Mouse (Mus musculus) forebrain, embryonic 10.5 days (tissue): ENCODE results near the gene Topors. TPM values are rescaled to one million over a fixed set of nuclear protein-coding genes. Genes with fewer than 3 reads are reported as not detected.

Experiments used
- DNase-seq: peaks from one replicate; pipeline ENCODE4 v3.0.0-alpha.2; 2017; ENCODE audit warnings: low spot score; ENCODE audit errors: extremely low spot score
- H3K27ac ChIP-seq: fragments of 300-500 bp; sonication (generic); 2 replicates; pipeline ENCODE4 v1.5.1; 2016; ENCODE audit warnings: mild to moderate bottlenecking
- H3K27me3 ChIP-seq: fragments of 300-500 bp; sonication (generic); 2 replicates; pipeline ENCODE4 v1.6.1; 2016; ENCODE audit warnings: mild to moderate bottlenecking; ENCODE audit not compliant: poor library complexity, severe bottlenecking
- H3K36me3 ChIP-seq: fragments of 300-500 bp; sonication (generic); replicated peaks from 2 replicates; pipeline ENCODE4 v1.6.1; 2016; ENCODE audit warnings: mild to moderate bottlenecking, moderate library complexity
- H3K4me1 ChIP-seq: fragments of 300-500 bp; sonication (generic); 2 replicates; pipeline ENCODE4 v1.6.1; 2016
- H3K4me3 ChIP-seq: fragments of 300-500 bp; sonication (generic); 2 replicates; pipeline ENCODE4 v1.5.1; 2016; ENCODE audit warnings: mild to moderate bottlenecking, moderate library complexity
- H3K9me3 ChIP-seq: fragments of 300-500 bp; sonication (generic); 2 replicates; pipeline ENCODE4 v1.6.1; 2016; ENCODE audit warnings: mild to moderate bottlenecking, moderate library complexity
- WGBS: fragments of 180-500 bp; shearing (Covaris S2); methylation state at CpG from one replicate; pipeline ENCODE4 v1.1.7; 2016; 5-methylcytosine and 5-hydroxymethylcytosine counted together
- polyA plus RNA-seq: library from polyadenylated mRNA; unstranded; fragments of >200 nt; fragmentation: Nextera tagmentation; extraction: Ambion mirVana; gene quantifications from 2 replicates; pipeline ENCODE4 v1.2.1, GENCODE M21; 2016

Topors gene
- polyA plus RNA-seq, 1 experiment from 2014 or later, result 46.0 TPM

DNA sequence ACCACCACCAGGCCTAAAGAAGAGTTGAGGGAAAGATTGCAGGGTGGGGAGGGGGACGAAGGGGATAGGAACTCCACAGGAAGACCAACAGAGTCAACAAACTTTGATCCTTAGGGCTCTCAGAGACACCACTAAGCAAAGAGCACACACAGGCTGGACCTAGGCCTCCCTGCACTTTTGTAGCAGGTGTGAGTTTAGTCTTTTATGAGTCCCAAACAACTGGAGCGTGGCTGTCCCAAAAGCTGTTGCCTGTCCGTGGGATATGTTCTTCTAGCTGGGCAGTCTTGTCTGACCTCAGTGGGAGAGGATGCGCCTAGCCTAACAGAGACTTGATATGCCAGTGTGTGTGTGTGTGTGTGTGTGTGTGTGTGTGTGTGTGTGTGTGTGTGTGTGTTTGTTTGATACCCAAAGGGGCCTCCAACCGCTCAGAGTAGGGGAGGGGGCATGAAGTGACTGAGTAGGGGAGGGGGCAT, 29.3 kb downstream of the Topors start:
- H3K4me3 ChIP-seq, result peak overlapping the region; percentile 61
- H3K27ac ChIP-seq, result peak overlapping the region; percentile 70; the same call in 1 of the 2 replicates
- no peaks in the 10 kb centered on the region for H3K9me3 ChIP-seq
- 0 out of 2 replicates have a peak, but pooled peaks cover 4% of the 10 kb centered on the region for H3K27me3 ChIP-seq
- no peak for DNase-seq
- WGBS, result 50% methylated on average over 5 of the region's 5 CpGs
- no peaks in the 10 kb centered on the region for H3K36me3 ChIP-seq
- H3K4me1 ChIP-seq, result peaks cover 21% of the 10 kb centered on the region

DNA sequence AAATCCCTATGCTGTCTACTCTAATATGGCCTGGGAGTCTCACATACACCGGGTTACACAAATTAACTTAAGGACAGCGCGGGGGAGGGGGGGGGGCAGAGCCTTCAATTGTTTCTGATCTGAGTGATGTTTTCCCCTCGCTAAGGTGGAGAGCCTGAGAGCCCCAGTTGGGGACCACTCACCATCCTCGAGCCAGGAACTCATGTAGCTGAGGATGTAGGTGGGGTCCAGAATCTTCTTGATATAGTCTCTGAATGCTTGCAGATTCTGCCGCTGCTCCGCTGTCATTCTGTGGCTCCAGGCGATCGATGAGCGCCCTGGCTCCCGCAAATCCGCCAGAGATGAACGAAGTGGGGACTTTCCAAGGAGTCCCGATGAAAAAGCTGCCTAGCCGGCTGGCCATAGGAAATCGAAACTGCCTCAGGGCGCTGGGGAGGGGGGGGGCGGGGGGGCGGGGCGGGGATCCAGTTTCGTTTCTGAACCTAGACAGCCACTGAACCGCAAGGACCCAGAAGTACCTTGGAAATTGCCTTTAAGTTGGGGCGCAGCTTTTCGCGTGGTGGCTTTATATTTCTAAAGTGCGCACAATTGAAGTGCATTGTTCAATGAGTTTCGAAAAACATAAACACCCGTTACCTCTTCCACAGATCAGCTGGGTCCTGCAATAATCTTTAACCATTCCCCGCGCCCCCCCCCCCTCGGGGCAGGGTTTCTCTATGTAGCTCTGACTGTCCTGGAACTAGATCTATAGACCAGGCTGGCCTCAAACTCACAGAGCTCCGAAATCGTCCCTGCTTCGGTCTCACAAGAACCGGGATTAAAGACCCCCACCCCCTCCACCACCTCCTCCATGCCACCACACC, 30.0 kb downstream of the Topors start, which contains the start of gene Ddx58:
TSS of gene Ddx58 (minus strand) at position 420 of the 863 bp plus-strand sequence.
- Histone ChIP-seq H3K36me3 (no peaks in the 10 kb centered on the region), H3K4me1 (peaks cover 21% of the 10 kb centered on the region), H3K4me3 (peak within 1 kb of the TSS; percentile 61), H3K27ac (peak within 1 kb of the TSS; percentile 70), H3K27me3 (0 out of 2 replicates have a peak, but pooled peaks cover 4% of the 10 kb centered on the region), H3K9me3 (no peaks in the 10 kb centered on the region)
- WGBS, result 3% methylated on average over 32 of the region's 35 CpGs
- DNase-seq, result peak; percentile 52

DNA sequence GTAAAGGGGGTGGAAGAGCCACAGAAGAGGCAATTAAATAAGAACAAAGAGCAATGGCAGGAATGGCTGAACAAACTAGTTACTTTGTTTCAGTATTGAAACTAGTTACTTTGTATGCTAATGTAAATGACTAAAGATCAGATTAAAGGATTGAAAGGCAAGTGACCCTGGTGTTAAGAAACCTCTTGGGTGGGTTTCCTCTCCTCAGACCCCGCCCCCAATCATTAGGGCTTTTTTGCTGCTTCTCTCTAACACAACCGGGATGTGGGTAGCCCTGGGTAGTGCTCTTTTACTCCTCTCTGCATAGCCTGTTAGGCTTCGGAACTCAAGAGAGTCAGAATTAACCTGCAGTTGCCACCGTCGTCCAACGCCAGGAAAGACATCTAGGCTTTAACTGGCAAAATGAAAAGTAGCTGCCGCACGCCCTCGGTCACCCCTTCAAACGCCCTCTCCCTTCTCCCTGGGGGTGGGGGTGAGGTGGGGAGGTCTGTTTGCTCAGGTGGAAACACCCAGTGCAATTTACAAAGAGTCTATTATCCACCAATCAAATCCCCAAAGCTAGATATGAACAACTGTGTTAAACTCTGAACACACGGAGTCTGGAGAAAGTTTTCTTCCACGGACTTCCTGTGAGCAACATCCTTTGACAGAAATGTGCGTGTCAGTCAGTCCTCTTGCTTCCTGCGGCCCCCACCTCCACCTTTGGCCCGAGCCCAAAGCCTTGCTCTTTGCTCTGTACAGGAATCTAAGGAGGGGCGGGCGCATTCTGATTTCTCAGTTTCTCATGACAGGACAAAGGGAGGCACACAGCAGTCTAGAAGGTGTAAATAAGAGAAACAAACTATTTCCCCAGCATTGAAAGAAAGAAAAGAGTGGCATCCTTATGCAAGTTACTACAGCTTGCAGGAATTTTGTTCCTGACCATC, 30.9 kb downstream of the Topors start:
- peak overlapping the region; percentile 35; the same call in 1 of the 2 replicates for H3K27ac ChIP-seq
- H3K4me1 ChIP-seq, result peaks cover 21% of the 10 kb centered on the region
- 0 out of 2 replicates have a peak, but pooled peaks cover 4% of the 10 kb centered on the region for H3K27me3 ChIP-seq
- H3K4me3 ChIP-seq, result peak overlapping the region; percentile 61
- 1% methylated on average over 17 of the region's 17 CpGs for WGBS
- no peaks in the 10 kb centered on the region for H3K36me3 ChIP-seq
- H3K9me3 ChIP-seq, result no peaks in the 10 kb centered on the region
- peak; percentile 18 for DNase-seq

DNA sequence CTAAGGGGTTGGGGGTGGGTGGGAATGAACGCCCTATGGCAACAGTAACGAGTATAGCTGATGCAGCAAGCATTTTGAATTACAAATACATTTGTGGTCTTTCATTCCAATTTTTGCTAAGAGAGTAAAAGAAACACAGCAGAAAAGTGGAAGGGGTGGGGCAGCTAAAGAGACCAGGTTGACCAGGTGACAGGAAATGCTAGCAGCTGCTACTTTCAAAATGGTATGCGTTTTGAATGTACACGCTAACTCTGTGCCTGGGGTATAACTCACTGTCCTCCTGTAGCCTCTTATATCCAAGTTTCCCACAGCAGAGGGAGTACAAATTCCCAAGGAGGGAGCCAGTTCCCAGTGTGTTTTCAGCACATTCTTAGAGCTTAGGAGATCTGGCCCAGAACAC, 32.8 kb downstream of the Topors start:
- WGBS, result 91% methylated on average over 4 of the region's 4 CpGs
- Histone ChIP-seq H3K27me3 (0 out of 2 replicates have a peak, but pooled peaks cover 4% of the 10 kb centered on the region), H3K27ac (no peak overlapping the region), H3K4me1 (peaks cover 21% of the 10 kb centered on the region), H3K36me3 (no peaks in the 10 kb centered on the region), H3K9me3 (no peaks in the 10 kb centered on the region), H3K4me3 (no peak overlapping the region)
- no peak for DNase-seq

DNA sequence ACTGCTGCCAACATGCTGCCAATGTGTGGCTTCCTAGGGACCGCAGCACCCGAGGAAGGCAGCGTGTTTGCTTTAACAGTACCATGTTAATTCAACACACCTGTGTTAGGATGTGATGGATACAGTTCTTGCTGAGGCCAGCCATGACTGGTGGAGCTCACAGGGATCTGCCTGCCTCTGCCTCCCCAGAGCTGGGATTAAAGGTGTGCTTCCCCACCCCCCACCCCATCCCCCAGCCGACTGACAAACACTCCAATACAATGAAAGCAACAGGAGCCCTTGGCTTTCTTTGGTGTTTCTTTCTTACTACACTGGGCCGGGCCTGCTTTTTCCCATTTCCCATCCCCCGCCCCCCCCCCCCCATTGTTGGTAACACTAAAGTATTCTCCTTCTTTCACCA, 35.4 kb downstream of the Topors start:
- H3K27me3 ChIP-seq, result no peaks in the 10 kb centered on the region
- peaks cover 10% of the 10 kb centered on the region for H3K4me1 ChIP-seq
- H3K36me3 ChIP-seq, result no peaks in the 10 kb centered on the region
- H3K4me3 ChIP-seq, result no peak overlapping the region
- H3K27ac ChIP-seq, result no peak overlapping the region
- no peaks in the 10 kb centered on the region for H3K9me3 ChIP-seq
- WGBS, result 82% methylated on average over 6 of the region's 6 CpGs
- DNase-seq, result no peak

DNA sequence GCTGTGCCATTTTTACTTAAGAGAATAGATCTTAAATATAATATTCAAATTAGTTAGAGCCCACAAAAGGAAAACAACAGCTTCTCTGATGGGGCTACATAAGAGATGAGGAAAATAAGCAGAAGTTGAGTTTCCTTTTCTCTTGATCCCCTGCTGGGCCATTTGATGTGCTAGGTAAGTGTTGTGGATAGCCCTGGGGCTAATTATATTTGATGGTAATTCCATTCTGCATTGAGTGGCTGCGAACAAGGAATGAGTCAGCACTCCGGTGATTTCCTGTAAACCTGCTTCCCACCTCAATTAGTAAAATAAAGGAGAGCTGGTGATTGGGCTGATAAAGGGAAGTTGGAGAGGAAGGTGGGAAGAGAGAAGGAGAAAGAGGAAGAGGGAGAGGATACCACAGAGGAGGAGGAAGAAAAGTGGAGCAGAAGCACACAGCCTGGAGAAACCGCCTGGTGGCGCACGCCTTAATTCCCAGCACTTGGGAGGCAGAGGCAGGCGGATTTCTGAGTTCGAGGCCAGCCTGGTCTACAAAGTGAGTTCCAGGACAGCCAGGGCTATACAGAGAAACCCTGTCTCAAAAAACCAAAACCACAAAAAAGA, 36.5 kb downstream of the Topors start:
- no peaks in the 10 kb centered on the region for H3K36me3 ChIP-seq
- no peak overlapping the region for H3K27ac ChIP-seq
- DNase-seq, result no peak
- H3K9me3 ChIP-seq, result no peaks in the 10 kb centered on the region
- no peaks in the 10 kb centered on the region for H3K4me1 ChIP-seq
- WGBS, result 93% methylated on average over 7 of the region's 7 CpGs
- H3K27me3 ChIP-seq, result no peaks in the 10 kb centered on the region
- H3K4me3 ChIP-seq, result no peak overlapping the region

DNA sequence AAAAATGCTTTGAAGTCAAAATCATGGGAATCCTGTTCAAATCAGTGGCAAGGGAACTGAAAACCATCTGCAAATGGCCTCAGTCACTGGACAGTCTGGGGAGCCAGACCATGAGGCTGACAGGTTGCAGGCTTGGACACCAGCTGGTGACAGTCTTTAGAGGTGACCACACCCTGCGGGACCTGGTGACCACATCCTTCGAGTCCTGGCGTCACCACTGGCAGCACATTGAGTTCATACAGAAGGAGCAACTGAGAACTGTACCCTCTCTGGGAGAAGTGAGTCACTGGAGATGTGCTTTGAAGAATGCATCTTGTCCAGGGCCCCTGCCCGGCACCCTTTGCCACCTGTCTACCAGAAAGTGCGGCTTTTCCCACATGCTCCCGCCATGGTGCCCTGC, 39.9 kb downstream of the Topors start:
- no peaks in the 10 kb centered on the region for H3K4me1 ChIP-seq
- DNase-seq, result no peak
- no peak overlapping the region for H3K27ac ChIP-seq
- H3K36me3 ChIP-seq, result no peaks in the 10 kb centered on the region
- no peak overlapping the region for H3K4me3 ChIP-seq
- no peaks in the 10 kb centered on the region for H3K9me3 ChIP-seq
- no peaks in the 10 kb centered on the region for H3K27me3 ChIP-seq
- WGBS, result 92% methylated on average over 6 of the region's 6 CpGs

DNA sequence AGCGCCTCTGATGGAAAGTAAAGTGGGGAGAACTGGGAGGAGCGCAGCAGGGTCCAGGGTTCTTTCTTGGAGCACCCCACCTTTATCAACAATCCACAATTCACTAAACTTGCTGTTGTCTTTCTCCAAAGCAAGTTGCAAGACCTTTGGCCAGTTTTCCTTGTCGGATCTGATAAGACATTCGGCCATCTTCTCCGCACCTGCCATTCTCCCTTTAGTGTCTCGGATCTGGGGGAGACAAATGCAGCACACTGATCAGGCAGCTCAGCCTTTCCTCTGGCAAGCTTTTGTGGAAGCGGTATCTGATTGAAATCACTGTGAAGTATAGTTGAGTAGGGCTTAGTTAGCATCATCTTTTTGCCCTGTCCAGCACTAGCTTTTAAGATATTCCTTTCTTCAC, 41.8 kb downstream of the Topors start:
- Histone ChIP-seq H3K27me3 (no peaks in the 10 kb centered on the region), H3K9me3 (no peaks in the 10 kb centered on the region), H3K27ac (no peak overlapping the region), H3K4me1 (no peaks in the 10 kb centered on the region), H3K36me3 (no peaks in the 10 kb centered on the region), H3K4me3 (no peak overlapping the region)
- whole genome bisulfite sequencing, result 92% methylated on average over 7 of the region's 7 CpGs
- no peak for DNase-seq

DNA sequence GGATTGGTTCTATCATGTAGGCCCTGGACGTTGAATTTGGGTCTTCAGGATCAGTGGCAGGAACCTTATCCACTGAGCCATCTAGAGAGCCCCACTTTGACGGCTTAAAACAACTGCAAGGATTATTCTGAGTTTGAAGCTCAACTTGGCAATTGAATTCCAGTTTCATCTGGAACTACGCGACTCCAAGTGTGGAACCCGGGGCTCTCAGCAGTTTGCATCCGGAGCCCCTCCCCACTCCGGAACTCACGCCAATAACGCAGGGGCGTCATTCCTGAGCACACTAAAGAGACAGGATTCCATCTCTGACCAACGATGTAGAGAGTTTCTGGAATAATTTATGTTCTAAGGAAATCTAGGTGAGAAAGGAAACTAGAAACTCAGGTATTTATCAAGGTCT, 42.5 kb downstream of the Topors start:
- H3K4me1 ChIP-seq, result 0 out of 2 replicates have a peak, but pooled peaks cover under 1% of the 10 kb centered on the region
- H3K27ac ChIP-seq, result no peak overlapping the region
- no peaks in the 10 kb centered on the region for H3K36me3 ChIP-seq
- no peaks in the 10 kb centered on the region for H3K27me3 ChIP-seq
- 92% methylated on average over 11 of the region's 11 CpGs for WGBS
- H3K4me3 ChIP-seq, result no peak overlapping the region
- H3K9me3 ChIP-seq, result no peaks in the 10 kb centered on the region
- no peak for DNase-seq

DNA sequence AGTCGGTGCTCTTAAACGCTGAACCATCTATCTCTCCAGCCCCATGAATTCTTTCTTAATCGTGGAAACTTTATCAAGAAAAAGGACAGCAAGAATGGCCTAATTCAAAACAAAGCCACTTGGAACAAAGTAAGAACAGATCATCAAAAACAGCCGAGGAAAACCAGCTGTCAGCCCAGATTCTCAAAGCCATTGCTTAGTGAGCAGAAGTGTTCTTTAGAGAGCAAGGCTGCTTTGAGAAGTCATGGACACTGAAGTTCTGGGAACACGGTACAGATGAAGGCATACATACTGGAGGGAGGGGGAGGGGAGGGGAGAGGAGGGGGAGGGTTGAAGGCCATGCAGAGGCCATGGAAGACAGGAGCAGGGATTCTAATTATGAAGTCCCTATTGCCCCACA, 43.6 kb downstream of the Topors start:
- Histone ChIP-seq H3K4me1 (peaks cover 5% of the 10 kb centered on the region; the same call in 1 of the 2 replicates), H3K4me3 (no peak overlapping the region), H3K36me3 (no peaks in the 10 kb centered on the region), H3K27me3 (peaks cover 7% of the 10 kb centered on the region), H3K9me3 (no peaks in the 10 kb centered on the region), H3K27ac (no peak overlapping the region)
- DNase-seq, result no peak
- WGBS, result 81% methylated on average over 5 of the region's 5 CpGs

DNA sequence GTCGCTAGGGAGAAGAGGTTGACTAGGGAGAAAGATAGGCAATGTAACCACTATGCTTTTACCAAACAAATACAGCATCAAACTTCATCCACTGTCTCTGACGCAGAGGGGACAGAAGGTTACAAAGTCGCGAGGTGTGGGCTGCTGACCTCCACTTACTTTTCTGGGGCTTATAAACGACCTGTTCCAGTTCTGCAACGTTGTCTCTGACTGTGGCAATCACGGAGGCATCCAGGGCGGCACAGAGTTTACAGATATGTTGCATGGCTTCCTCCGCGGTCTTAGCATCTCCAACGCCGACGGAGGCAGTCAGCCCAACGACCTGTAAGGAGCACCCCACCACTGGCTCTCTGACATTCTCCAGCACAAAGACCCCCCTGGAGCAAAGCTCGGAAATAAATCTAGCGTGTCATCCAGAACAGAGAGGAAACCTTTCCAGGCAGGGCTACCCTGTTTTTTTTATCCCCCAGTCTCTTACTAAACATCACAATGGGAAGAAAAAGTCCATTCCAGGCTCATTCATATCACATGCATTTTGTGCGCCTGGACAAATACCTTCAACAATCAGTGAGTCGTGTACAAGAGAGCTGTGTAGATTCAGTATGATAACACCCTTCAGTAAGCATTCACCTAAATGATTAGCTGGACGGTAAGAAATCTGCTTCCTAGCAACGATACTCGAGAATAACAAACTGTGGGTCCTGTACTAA, 47.6 kb downstream of the Topors start:
- Histone ChIP-seq H3K4me3 (no peak overlapping the region), H3K36me3 (no peaks in the 10 kb centered on the region), H3K4me1 (peaks cover 14% of the 10 kb centered on the region), H3K27ac (no peak overlapping the region), H3K9me3 (no peaks in the 10 kb centered on the region), H3K27me3 (peaks cover 8% of the 10 kb centered on the region)
- 58% methylated on average over 21 of the region's 21 CpGs for WGBS
- DNase-seq, result no peak
